Mouse (Mus musculus) forebrain, embryonic 14.5 days (tissue): ENCODE results near the gene Shank2. TPM values are rescaled to one million over a fixed set of nuclear protein-coding genes. Genes with fewer than 3 reads are reported as not detected.

Experiments
- ATAC-seq: fragments of 200-750 bp; cut with Nextera tagmentation; 2 replicates; pipeline ENCODE4 v1.8.0; 2017; ENCODE audit warnings: mild to moderate bottlenecking, moderate library complexity
- DNase-seq: peaks from one replicate; pipeline ENCODE4 v3.0.0-alpha.2; 2015; ENCODE audit warnings: low spot score
- H3K27ac ChIP-seq: fragments of 300-500 bp; sonication (generic); 2 replicates; pipeline ENCODE4 v1.5.1; 2014; ENCODE audit warnings: low read depth, mild to moderate bottlenecking, control low read depth, low read length, moderate library complexity
- H3K27me3 ChIP-seq: fragments of 300-500 bp; sonication (generic); replicated peaks from 2 replicates; pipeline ENCODE4 v1.6.1; 2014; ENCODE audit warnings: low read length, control low read depth, mixed read lengths; ENCODE audit not compliant: control insufficient read depth, insufficient read depth
- H3K36me3 ChIP-seq: fragments of 300-500 bp; sonication (generic); 2 replicates; pipeline ENCODE4 v1.6.1; 2014; ENCODE audit warnings: low read length, control low read depth; ENCODE audit not compliant: control insufficient read depth, insufficient read depth
- H3K4me1 ChIP-seq: fragments of 300-500 bp; sonication (generic); 2 replicates; pipeline ENCODE4 v1.6.1; 2014; ENCODE audit warnings: antibody characterized with exemption, low read length, control low read depth; ENCODE audit not compliant: control insufficient read depth, insufficient read depth
- H3K4me2 ChIP-seq: fragments of 300-500 bp; sonication (generic); 2 replicates; pipeline ENCODE4 v1.6.1; 2014; ENCODE audit warnings: mild to moderate bottlenecking, control low read depth, low read length
- H3K4me3 ChIP-seq: fragments of 300-500 bp; sonication (generic); 2 replicates; pipeline ENCODE4 v1.5.1; 2014; ENCODE audit warnings: low read depth, low read length, control low read depth
- H3K9ac ChIP-seq: fragments of 300-500 bp; sonication (generic); 2 replicates; pipeline ENCODE4 v1.6.1; 2014; ENCODE audit warnings: mild to moderate bottlenecking, low read length, control low read depth, moderate library complexity
- H3K9me3 ChIP-seq: fragments of 300-500 bp; sonication (generic); replicated peaks from 2 replicates; pipeline ENCODE4 v1.6.1; 2016; ENCODE audit warnings: low read length, control low read depth, mixed read lengths; ENCODE audit not compliant: control insufficient read depth
- WGBS: fragments of 180-500 bp; shearing (Covaris S2); extraction: QIAGEN DNeasy Blood & Tissue Kit; methylation state at CpG from one replicate; pipeline ENCODE4 v1.1.7; 2014; 5-methylcytosine and 5-hydroxymethylcytosine counted together
- polyA plus RNA-seq: library from polyadenylated mRNA; unstranded; fragments of >200 nt; fragmentation: Nextera tagmentation; extraction: Ambion mirVana; gene quantifications from 2 replicates; pipeline ENCODE4 v1.2.1, GENCODE M21; 2014

The Shank2 gene
- polyA plus RNA-seq, 1 experiment from 2014 or later = 4.6 TPM

DNA sequence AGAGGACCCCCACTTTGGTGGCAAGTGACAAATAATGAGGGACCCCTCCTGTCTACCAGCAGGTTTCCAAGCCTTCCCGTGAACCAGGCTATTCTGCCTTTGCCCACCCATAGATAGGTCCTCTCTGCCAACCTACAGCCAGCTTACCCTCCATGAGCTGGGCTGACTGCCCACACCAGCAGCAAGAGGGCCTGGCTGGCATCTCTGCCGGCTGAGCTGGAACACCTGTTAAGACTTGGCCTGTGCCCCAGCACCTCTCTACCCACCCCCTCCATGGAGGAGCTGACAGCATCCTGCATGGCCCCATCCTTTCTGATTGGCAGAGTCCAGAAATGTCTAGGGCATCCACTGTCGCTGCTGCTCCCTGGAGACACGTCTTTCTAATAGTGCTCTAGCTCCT lies 277.0 kb downstream of the Shank2 start:
- DNase-seq (no peak), ATAC-seq (no peak)
- no peaks in the 10 kb centered on the region for H3K27me3 ChIP-seq
- no peak overlapping the region for H3K4me3 ChIP-seq
- H3K27ac ChIP-seq = no peak overlapping the region
- H3K9ac ChIP-seq = no peak overlapping the region
- H3K36me3 ChIP-seq = no peaks in the 10 kb centered on the region
- H3K9me3 ChIP-seq = no peaks in the 10 kb centered on the region
- 0 out of 2 replicates have a peak, but pooled peaks cover 5% of the 10 kb centered on the region for H3K4me1 ChIP-seq
- 62% methylated on average over 4 of the region's 4 CpGs for WGBS
- no peak overlapping the region for H3K4me2 ChIP-seq

- peak overlapping the region; percentile 70 for H3K9ac ChIP-seq
- H3K27me3 ChIP-seq = no peaks in the 10 kb centered on the region
- H3K36me3 ChIP-seq = no peaks in the 10 kb centered on the region
- ATAC-seq (peak; percentile 53), DNase-seq (peak; percentile 48)
- H3K4me3 ChIP-seq = peak overlapping the region; percentile 40
- peaks cover 14% of the 10 kb centered on the region for H3K4me1 ChIP-seq
- 5% methylated on average over 6 of the region's 6 CpGs for WGBS
- H3K9me3 ChIP-seq = no peaks in the 10 kb centered on the region
- peak overlapping the region; percentile 90 for H3K4me2 ChIP-seq
- peak overlapping the region; percentile 93 for H3K27ac ChIP-seq
Measured at GRCm38 (mm10) chr7:144283701-144284100, 282.0 kb downstream of the Shank2 start.

DNA sequence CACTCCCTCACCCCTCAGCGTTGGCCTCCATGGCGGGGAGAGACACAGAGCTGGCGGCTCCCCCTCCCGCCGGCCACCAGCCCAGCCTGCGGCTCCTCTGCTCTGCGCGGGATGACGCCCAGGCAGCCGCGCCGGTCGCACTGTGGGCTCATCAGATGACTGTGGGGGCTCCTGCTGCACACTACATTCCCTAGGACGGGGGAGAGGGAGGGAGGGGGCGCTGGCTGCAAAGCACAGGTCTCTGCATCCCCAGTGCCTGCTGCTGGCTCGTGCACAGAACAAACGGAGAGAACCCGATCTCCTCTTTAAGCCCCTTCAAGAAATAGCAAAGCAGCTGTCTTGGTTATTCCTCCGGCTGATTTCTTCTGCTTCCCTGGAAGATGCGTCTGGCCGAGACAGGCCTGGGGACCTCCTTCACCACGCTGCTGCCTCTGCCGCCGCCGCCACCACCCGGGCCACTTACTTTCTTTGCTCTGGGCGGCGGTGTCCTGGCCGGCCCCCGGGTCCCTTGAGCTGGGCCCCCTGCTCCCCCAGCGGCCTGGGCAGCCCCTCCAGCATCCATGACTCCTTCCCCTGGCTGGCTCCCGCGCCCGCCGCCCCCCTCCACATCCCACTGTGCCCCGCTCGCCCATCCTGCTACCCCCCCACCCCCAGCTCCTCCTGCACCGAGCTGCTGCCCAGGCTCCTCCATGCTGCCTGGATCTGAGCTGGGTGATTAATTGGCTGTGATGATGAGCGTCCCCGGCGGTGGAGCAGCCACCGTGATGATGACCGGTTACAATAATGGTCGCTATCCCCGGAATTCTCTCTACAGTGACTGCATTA lies 282.7 kb downstream of the Shank2 start:
- DNase-seq (peak; percentile 78), ATAC-seq (peak; percentile 89)
- peak overlapping the region; percentile 93 for H3K27ac ChIP-seq
- H3K4me1 ChIP-seq = peaks cover 14% of the 10 kb centered on the region
- peak overlapping the region; percentile 70 for H3K9ac ChIP-seq
- H3K27me3 ChIP-seq = no peaks in the 10 kb centered on the region
- H3K9me3 ChIP-seq = no peaks in the 10 kb centered on the region
- under 1% methylated on average over 39 of the region's 45 CpGs for WGBS
- H3K4me2 ChIP-seq = peak overlapping the region; percentile 90
- peak overlapping the region; percentile 40 for H3K4me3 ChIP-seq
- no peaks in the 10 kb centered on the region for H3K36me3 ChIP-seq

DNA sequence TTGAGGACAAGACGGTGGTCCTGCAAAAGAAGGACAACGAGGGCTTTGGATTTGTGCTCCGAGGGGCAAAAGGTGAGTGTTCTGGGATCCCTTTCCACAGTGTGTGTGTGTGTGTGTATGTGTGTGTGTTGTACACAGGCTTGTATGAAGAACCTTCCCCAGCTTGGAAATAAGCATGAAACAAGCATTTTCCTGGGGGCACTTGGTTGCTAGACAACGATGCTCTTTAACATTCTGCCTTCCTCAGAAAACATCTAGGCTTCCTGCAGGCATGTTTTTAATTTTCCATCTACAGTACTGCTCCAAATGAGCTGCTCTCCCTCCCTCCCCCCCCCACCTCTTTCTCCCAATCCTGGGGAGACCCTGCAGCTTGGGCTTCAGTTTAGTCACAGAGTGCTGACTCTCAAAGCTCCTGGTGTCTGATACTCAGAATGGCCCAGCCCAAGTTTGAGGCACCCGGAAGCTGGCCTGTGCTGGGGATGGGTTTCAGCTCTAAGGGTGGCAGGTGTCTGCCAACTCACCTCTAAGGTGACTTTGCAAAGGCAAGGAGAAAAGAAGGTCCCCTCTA lies 283.4 kb downstream of the Shank2 start:
- H3K27ac ChIP-seq = peak overlapping the region; percentile 93
- H3K9ac ChIP-seq = peak overlapping the region; percentile 70
- peaks cover 14% of the 10 kb centered on the region for H3K4me1 ChIP-seq
- no peaks in the 10 kb centered on the region for H3K27me3 ChIP-seq
- H3K36me3 ChIP-seq = no peaks in the 10 kb centered on the region
- WGBS = 13% methylated on average over 5 of the region's 5 CpGs
- H3K4me2 ChIP-seq = peak overlapping the region; percentile 90
- no peaks in the 10 kb centered on the region for H3K9me3 ChIP-seq
- DNase-seq (no peak), ATAC-seq (peak; percentile 5)
- H3K4me3 ChIP-seq = peak overlapping the region; percentile 40

DNA sequence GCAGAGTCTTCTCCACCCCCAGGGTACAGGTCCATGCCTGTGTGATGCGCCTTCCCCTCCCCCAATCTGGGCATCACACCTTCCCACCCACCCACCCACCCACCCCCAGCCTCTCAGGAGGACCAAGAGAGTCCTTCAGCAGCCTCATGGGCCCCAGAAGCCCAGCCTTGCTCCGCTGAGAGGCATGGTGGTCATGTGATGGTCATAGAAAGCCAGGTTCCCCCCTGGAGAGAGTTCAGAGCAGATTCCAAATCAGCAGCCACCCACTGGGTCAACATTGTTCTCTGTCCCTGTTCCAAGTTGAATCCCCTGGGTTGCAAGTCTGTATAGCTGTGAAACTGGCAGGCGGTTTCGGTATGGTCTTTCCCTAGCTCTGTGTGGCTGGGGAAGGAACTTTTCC lies 284.2 kb downstream of the Shank2 start:
- DNase-seq = no peak
- Histone ChIP-seq H3K4me2 (peak overlapping the region; percentile 90), H3K4me1 (peaks cover 16% of the 10 kb centered on the region), H3K4me3 (peak overlapping the region; percentile 40; the same call in 1 of the 2 replicates), H3K9me3 (no peaks in the 10 kb centered on the region), H3K9ac (peak overlapping the region; percentile 70), H3K27me3 (no peaks in the 10 kb centered on the region), H3K36me3 (no peaks in the 10 kb centered on the region), H3K27ac (no peak overlapping the region)
- no peak for ATAC-seq
- 75% methylated on average over 4 of the region's 4 CpGs for WGBS

GRCm38 (mm10) chr7:144287991-144288390 lies 286.3 kb downstream of the Shank2 start:
- H3K9me3 ChIP-seq = no peaks in the 10 kb centered on the region
- H3K27ac ChIP-seq = no peak overlapping the region
- no peak overlapping the region for H3K9ac ChIP-seq
- peaks cover 24% of the 10 kb centered on the region for H3K4me1 ChIP-seq
- H3K36me3 ChIP-seq = no peaks in the 10 kb centered on the region
- ATAC-seq (no peak), DNase-seq (no peak)
- no peaks in the 10 kb centered on the region for H3K27me3 ChIP-seq
- 81% methylated on average over 6 of the region's 6 CpGs for WGBS
- H3K4me2 ChIP-seq = no peak overlapping the region
- no peak overlapping the region for H3K4me3 ChIP-seq

- H3K4me1 ChIP-seq = peaks cover 15% of the 10 kb centered on the region
- no peak overlapping the region for H3K4me2 ChIP-seq
- no peaks in the 10 kb centered on the region for H3K36me3 ChIP-seq
- no peak overlapping the region for H3K27ac ChIP-seq
- WGBS = 31% methylated on average over 7 of the region's 7 CpGs
- no peaks in the 10 kb centered on the region for H3K27me3 ChIP-seq
- H3K9me3 ChIP-seq = no peaks in the 10 kb centered on the region
- no peak overlapping the region for H3K9ac ChIP-seq
- no peak for ATAC-seq
- no peak overlapping the region for H3K4me3 ChIP-seq
- no peak for DNase-seq
Measured at GRCm38 (mm10) chr7:144291478-144291877, 289.8 kb downstream of the Shank2 start.

DNA sequence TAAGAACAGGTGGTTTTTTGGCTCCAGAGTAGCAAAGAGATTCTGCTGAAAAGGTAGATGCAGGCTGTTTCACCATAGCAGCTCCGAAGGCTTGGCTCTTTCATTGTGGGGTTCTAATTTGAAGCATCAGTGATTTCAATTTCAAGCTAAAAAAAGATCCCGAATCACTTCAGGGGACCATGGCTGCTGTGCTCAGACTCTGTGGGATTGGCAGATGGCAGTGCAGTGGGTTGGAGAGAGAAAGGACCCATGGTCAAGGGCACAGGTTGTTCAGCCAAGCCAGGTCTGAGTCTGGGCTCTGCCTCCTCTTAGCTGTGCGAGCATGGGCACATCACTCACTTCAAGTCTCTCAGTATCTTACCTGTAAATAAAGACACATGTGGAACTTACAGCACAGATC lies 291.9 kb downstream of the Shank2 start:
- Histone ChIP-seq H3K27ac (no peak overlapping the region), H3K4me1 (peaks cover 15% of the 10 kb centered on the region), H3K4me2 (no peak overlapping the region), H3K36me3 (no peaks in the 10 kb centered on the region), H3K9me3 (no peaks in the 10 kb centered on the region), H3K4me3 (no peak overlapping the region), H3K27me3 (no peaks in the 10 kb centered on the region), H3K9ac (no peak overlapping the region)
- DNase-seq (no peak), ATAC-seq (no peak)
- 87% methylated on average over 3 of the region's 3 CpGs for WGBS
